Mouse (Mus musculus) kidney, adult 2 months (tissue): ENCODE results near the gene Fam78b. TPM values are rescaled to one million over a fixed set of nuclear protein-coding genes. Genes with fewer than 3 reads are reported as not detected.

ENCODE experiments used
- DNase-seq: peaks from one replicate; pipeline ENCODE4 v3.0.0; 2021
- H3K27ac ChIP-seq: fragments of 200-500 bp; 2 replicates; pipeline ENCODE4 v1.5.1; 2012; ENCODE audit warnings: low read depth, low read length, control low read depth, inconsistent platforms; ENCODE audit not compliant: insufficient read depth
- H3K27me3 ChIP-seq: fragments of 200-500 bp; replicated peaks from 2 replicates; pipeline ENCODE4 v1.6.1; 2012; ENCODE audit warnings: mild to moderate bottlenecking, moderate library complexity, low read length, inconsistent platforms; ENCODE audit not compliant: control insufficient read depth, insufficient read depth
- H3K36me3 ChIP-seq: fragments of 200-500 bp; 2 replicates; pipeline ENCODE4 v1.6.1; 2012; ENCODE audit warnings: mild to moderate bottlenecking, moderate library complexity, low read length, inconsistent platforms; ENCODE audit not compliant: control insufficient read depth, insufficient read depth
- H3K4me1 ChIP-seq: fragments of 200-500 bp; 2 replicates; pipeline ENCODE4 v1.6.1; 2011; ENCODE audit warnings: low read length; ENCODE audit not compliant: control insufficient read depth, insufficient read depth
- H3K4me3 ChIP-seq: fragments of 200-500 bp; 2 replicates; pipeline ENCODE4 v1.5.1; 2011; ENCODE audit warnings: mild to moderate bottlenecking, low read depth, low read length, control low read depth; ENCODE audit not compliant: insufficient read depth
- CTCF ChIP-seq: fragments of 200-500 bp; conservative IDR thresholded peaks from 2 replicates; pipeline ENCODE4 v1.5.1; 2011; ENCODE audit warnings: low read depth, mild to moderate bottlenecking, control low read depth, low read length, moderate library complexity, mixed read lengths; ENCODE audit not compliant: insufficient read depth, insufficient read length
- POLR2A ChIP-seq: fragments of 200-500 bp; IDR thresholded peaks from one replicate; pipeline ENCODE4 v1.6.1; 2011; ENCODE audit warnings: low read depth, low read length, control low read depth
- WGBS: fragments of 180-500 bp; shearing (Covaris S2); methylation state at CpG from one replicate; pipeline ENCODE4 v1.1.7; 2018; 5-methylcytosine and 5-hydroxymethylcytosine counted together
- polyA plus RNA-seq: library from polyadenylated mRNA; depleted of rRNA; stranded (reverse); fragments of >200 nt; gene quantifications from 2 replicates; pipeline ENCODE4 v1.2.3, GENCODE M21; 2012

The Fam78b gene
- polyA plus RNA-seq, 1 experiment, result 1.3 TPM

DNA sequence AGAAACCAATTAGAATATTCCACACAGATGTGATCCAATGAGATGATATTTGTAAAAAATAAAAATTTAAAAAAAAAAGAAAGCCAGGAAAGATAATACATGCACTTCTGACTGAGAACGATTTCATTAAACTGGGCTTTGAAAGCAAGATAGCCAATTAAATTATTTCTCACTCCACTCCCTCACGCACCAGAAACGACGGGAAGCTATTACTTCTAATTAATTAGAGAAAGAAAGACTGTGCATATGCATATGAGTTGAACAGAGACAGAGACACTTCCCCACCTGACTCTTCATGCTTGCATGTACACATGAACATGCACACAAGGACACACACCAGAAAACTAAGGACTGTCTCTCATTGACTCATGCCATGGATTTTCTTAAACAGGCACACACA, 84.2 kb downstream of the Fam78b start:
- 75% methylated on average over 4 of the region's 4 CpGs for whole genome bisulfite sequencing
- Histone ChIP-seq H3K4me1 (no peaks in the 10 kb centered on the region), H3K4me3 (no peak overlapping the region), H3K36me3 (no peaks in the 10 kb centered on the region), H3K27ac (no peak overlapping the region), H3K27me3 (no peaks in the 10 kb centered on the region)
- no peak for TF ChIP-seq POLR2A
- TF ChIP-seq CTCF, result no peak
- DNase-seq, result no peak

DNA sequence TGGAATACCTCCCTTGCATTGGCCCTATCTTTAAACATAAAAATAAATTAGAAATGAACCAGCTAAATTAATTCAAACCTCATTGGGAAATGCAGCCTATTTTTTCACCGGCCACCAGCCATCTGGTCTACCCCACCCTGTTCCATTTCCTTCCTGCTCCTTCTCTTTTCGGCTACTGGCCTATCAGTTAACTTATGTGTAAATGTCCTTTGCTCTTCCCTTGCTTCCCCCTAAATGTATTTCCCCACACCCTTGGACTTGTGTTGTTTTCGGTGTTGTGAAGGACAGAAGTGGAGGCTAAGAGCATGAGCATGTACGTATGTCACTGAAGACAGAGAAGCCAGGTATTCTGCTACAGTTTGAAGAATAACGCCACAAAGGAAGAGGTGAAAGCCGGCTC, 89.2 kb downstream of the Fam78b start:
- Histone ChIP-seq H3K27me3 (no peaks in the 10 kb centered on the region), H3K4me3 (no peak overlapping the region), H3K27ac (no peak overlapping the region), H3K4me1 (no peaks in the 10 kb centered on the region), H3K36me3 (no peaks in the 10 kb centered on the region)
- WGBS, result 86% methylated on average over 6 of the region's 6 CpGs
- TF ChIP-seq CTCF (no peak), POLR2A (no peak)
- no peak for DNase-seq

DNA sequence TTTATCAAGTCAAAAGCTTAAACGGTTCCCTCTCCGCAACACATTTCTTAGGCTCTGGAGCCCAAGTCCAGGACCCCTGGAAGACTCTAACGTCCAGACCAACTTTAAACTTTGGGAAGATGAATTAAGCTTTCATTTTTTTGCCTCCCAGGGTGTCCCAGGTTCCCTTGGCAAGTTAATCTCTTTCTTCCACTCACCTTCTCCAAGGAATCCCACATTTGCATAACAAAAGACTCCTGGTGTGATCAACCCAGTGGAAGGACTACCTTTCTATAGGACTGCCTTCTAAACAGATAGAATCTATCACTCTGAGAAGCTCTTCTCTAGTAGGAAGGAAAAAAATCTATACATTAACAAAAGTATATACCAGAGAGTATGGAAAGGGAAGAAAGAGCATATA, 92.3 kb downstream of the Fam78b start:
- no peaks in the 10 kb centered on the region for H3K27me3 ChIP-seq
- no peak for DNase-seq
- H3K4me1 ChIP-seq, result no peaks in the 10 kb centered on the region
- H3K27ac ChIP-seq, result no peak overlapping the region
- no peak for TF ChIP-seq CTCF
- no peak for TF ChIP-seq POLR2A
- H3K36me3 ChIP-seq, result no peaks in the 10 kb centered on the region
- H3K4me3 ChIP-seq, result no peak overlapping the region
- 67% methylated on average over 3 of the region's 3 CpGs for WGBS

DNA sequence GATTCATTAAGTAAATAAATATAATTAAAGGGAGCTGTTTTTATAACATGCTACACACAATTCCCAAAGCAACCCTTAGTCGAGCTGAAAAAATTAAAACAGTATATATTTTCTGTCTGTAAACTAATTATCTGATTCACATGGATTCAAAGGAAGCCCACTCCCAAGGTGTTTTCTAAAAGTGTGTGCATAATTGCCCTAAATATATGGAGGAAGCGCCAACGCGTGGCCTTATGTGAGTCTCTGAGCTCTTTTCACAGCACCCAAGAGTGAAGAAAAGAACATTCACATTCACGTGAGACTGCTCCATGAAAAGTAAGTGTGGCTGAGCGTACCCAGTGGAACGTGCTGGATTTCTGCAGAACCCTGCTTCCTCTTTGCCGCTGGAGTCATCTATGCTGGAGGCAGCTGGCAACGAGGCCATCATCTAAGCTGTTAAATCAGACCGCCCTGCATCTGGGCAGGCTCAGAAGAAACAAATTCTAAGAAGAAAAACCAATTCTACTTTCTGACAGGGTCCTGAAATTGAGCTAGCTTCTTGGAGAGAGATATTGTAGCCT, 93.5 kb downstream of the Fam78b start:
- DNase-seq, result no peak
- TF ChIP-seq POLR2A (no peak), CTCF (no peak)
- H3K27me3 ChIP-seq, result no peaks in the 10 kb centered on the region
- H3K27ac ChIP-seq, result no peak overlapping the region
- no peak overlapping the region for H3K4me3 ChIP-seq
- H3K4me1 ChIP-seq, result no peaks in the 10 kb centered on the region
- no peaks in the 10 kb centered on the region for H3K36me3 ChIP-seq
- 83% methylated on average over 10 of the region's 10 CpGs for WGBS

DNA sequence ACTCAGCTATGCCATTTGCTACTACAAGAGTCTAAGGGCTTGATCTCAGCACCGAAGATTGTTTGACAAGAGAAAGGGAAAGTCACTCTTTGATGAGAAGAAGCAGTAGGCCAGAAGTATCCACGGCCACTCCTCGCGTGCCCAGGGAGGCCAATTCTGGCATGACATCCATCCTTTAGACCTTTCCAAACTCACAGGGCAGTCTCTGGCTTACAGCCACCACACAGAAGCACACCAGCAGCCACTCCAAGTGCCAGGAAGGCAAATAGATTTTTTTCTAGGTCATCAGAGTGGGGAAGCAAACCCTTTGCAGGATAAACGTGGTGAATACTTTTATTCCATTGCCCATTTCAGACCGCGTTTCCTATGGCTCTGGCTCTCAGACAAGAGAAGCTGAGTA, 97.5 kb downstream of the Fam78b start:
- no peaks in the 10 kb centered on the region for H3K36me3 ChIP-seq
- DNase-seq, result no peak
- TF ChIP-seq POLR2A, result no peak
- no peak for TF ChIP-seq CTCF
- no peaks in the 10 kb centered on the region for H3K27me3 ChIP-seq
- no peaks in the 10 kb centered on the region for H3K4me1 ChIP-seq
- WGBS, result 86% methylated on average over 7 of the region's 7 CpGs
- no peak overlapping the region for H3K27ac ChIP-seq
- H3K4me3 ChIP-seq, result no peak overlapping the region

DNA sequence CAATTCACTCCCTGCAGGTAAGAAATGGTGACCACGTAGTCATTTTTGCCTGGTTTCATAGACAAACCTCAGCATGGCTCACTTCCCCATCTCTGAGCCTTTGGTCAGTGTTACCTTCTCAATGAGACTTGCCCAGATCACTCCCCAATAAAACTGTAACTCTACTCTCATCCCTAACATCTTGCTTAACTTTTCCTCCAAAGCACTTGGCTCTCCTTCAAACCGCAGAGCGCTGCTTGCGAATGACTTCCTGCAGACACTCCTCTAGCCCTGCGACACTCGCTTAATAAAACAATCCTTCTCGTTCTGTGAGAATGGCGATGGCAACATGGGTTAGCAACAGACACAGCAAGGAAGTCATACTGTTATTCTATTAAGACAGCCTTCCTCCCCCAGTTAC, 100.8 kb downstream of the Fam78b start:
- peak; percentile 1 for DNase-seq
- Histone ChIP-seq H3K27me3 (no peaks in the 10 kb centered on the region), H3K27ac (no peak overlapping the region), H3K4me1 (no peaks in the 10 kb centered on the region), H3K36me3 (no peaks in the 10 kb centered on the region), H3K4me3 (no peak overlapping the region)
- no peak for TF ChIP-seq CTCF
- no peak for TF ChIP-seq POLR2A
- WGBS, result 46% methylated on average over 8 of the region's 8 CpGs

DNA sequence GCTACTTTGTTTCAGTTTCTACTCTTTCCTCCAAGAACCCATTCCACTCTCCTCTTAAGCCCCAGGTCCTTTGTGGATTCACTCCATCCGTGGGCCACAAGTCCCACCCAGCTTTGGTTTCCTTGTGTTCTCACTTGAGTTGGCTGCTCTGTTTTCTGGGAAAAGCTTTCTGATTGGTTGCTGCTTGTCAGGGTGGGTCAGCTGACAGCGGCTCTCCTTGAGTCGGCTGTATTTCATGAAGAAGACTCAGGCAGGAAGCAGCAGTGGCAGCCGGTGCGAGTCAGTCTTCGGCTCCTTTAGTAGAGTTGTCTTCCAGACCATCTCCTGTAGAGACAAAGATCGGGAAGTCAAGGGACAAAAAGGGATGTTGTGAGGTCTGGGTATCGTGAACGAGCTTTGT, 101.3 kb downstream of the Fam78b start:
- TF ChIP-seq POLR2A (no peak), CTCF (no peak)
- WGBS, result 51% methylated on average over 9 of the region's 9 CpGs
- no peak overlapping the region for H3K4me3 ChIP-seq

DNA sequence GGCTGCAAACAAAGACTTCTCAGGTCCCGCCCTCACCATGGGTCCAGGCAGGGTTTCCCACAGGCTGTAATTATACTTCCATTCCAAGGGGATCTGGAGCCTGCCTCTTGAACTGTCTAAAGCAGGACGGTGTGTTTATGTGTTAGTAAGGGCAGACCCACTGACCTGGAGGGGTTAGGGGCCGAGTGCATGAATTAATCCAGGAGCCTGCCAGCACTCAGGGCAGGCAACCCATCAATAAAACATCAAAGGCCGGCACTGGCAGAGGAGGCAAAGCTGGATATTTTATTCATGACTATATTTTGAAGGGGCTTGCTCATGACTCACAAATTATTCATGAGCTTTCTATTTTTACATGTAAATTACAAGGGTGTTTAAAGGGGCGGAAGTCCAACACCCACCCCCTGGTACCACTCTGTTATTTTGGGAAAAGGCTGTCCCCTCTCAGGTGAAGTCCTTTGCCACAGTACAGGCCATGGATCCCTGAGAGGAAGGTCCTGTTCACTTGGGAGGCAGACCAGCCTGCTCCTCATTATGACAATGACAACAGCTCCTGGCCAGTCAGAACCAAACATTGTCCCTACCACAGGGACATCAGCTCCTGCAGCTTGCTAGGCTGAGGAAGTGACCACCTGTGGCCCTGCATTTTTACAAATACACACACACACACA, 103.9 kb downstream of the Fam78b start:
- no peaks in the 10 kb centered on the region for H3K36me3 ChIP-seq
- H3K27me3 ChIP-seq, result no peaks in the 10 kb centered on the region
- no peak for DNase-seq
- TF ChIP-seq CTCF (no peak), POLR2A (no peak)
- H3K4me1 ChIP-seq, result no peaks in the 10 kb centered on the region
- H3K4me3 ChIP-seq, result no peak overlapping the region
- WGBS, result 44% methylated on average over 5 of the region's 5 CpGs
- H3K27ac ChIP-seq, result no peak overlapping the region

More for the DNA sequence above, 101.3 kb downstream of the Fam78b start:
- Histone ChIP-seq H3K4me1 (no peaks in the 10 kb centered on the region), H3K27ac (no peak overlapping the region), H3K27me3 (no peaks in the 10 kb centered on the region), H3K36me3 (no peaks in the 10 kb centered on the region)
- DNase-seq, result no peak
